Mouse (Mus musculus): ENCODE results near the gene Vwa8. TPM values are rescaled to one million over a fixed set of nuclear protein-coding genes. Genes with fewer than 3 reads are reported as not detected.

Vwa8 gene
- polyA plus RNA-seq, 1 experiment from 2014 or later = 7.9 TPM

DNA sequence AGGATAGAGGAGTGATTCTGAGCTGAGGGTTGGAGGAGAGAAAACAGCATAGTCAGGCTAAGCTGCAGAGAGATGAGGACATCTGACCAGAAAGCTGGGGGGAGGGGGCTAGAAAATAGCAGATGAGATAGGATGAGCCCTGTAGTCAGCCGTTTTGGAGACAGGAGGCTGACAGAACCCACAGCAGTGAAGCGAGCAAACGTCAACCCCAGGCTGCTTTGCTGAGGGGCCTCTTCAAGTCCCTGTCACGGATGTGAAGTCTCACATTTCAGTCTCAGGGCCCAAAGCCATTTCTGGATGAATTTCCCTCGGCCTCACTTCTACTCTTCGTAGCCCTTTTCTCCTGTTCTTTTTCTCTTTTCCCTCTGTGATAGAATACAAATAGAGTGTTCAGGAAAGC lies 184.5 kb downstream of the Vwa8 start:
- ATAC-seq (ENCODE audit: insufficient read depth) = no peak
- Histone ChIP-seq H3K36me3 (replicated peaks) (no peaks in the 10 kb centered on the region), H3K4me2 (no peak overlapping the region), H3K9me3 (replicated peaks) (no peaks in the 10 kb centered on the region), H3K27me3 (no peaks in the 10 kb centered on the region), H3K4me1 (replicated peaks) (no peaks in the 10 kb centered on the region), H3K9ac (no peak overlapping the region), H3K27ac (replicated peaks) (no peak overlapping the region), H3K4me3 (replicated peaks) (no peak overlapping the region)
- WGBS (ENCODE audit: insufficient replicate concordance) = 61% methylated on average over 6 of the region's 6 CpGs

DNA sequence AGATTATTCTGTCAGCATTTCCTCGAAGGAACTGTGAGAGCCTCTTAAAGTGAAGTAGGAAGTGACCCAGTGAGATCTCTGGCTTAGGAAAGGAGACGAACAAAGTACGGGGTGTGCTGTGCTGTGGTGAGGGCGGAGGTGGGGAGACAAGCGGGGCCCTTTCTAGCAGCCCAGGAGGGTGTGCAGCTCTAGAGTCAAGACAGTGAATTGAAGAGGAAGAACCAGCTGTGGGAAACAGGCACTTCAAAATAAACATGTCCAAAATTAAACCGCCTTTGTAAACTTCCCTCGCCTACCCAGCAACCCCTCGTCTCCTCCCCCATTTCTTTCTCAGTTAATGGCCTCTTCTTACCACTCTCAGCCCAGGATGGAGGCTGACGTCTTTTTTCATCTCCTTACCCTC lies 185.7 kb downstream of the Vwa8 start:
- Histone ChIP-seq H3K9ac (no peak overlapping the region), H3K4me2 (no peak overlapping the region), H3K9me3 (replicated peaks) (no peaks in the 10 kb centered on the region), H3K27me3 (no peaks in the 10 kb centered on the region), H3K27ac (replicated peaks) (no peak overlapping the region), H3K4me1 (replicated peaks) (no peaks in the 10 kb centered on the region), H3K4me3 (replicated peaks) (no peak overlapping the region), H3K36me3 (replicated peaks) (no peaks in the 10 kb centered on the region)
- 50% methylated on average over 9 of the region's 9 CpGs for WGBS (ENCODE audit: insufficient replicate concordance)
- no peak for ATAC-seq (ENCODE audit: insufficient read depth)

DNA sequence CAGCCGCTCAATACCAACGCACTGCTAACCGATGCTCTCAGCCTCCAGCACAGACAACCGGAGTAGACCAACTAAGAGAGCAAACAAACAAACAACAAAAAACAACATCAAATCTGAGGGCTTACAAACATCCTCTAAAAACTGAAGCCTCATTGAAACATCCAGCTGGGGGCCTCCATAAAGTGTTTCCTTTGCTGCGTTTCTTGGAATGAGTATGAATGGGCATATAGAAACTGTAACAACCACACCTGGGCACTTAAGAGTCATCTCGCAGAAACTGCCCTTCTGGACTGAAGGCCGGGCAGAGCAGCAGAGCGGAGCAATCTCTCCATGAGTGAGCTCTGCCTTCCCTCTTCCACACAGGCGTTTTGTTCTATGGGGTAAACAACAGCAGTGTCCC lies 186.7 kb downstream of the Vwa8 start:
- no peak overlapping the region for H3K4me2 ChIP-seq
- no peaks in the 10 kb centered on the region for H3K9me3 ChIP-seq (replicated peaks)
- H3K9ac ChIP-seq = no peak overlapping the region
- no peak overlapping the region for H3K4me3 ChIP-seq (replicated peaks)
- H3K27ac ChIP-seq (replicated peaks) = no peak overlapping the region
- 0 out of 2 replicates have a peak, but pooled peaks cover 4% of the 10 kb centered on the region for H3K36me3 ChIP-seq (replicated peaks)
- no peak for ATAC-seq (ENCODE audit: insufficient read depth)
- H3K27me3 ChIP-seq = no peaks in the 10 kb centered on the region
- no peaks in the 10 kb centered on the region for H3K4me1 ChIP-seq (replicated peaks)
- 77% methylated on average over 9 of the region's 9 CpGs for WGBS (ENCODE audit: insufficient replicate concordance)

DNA sequence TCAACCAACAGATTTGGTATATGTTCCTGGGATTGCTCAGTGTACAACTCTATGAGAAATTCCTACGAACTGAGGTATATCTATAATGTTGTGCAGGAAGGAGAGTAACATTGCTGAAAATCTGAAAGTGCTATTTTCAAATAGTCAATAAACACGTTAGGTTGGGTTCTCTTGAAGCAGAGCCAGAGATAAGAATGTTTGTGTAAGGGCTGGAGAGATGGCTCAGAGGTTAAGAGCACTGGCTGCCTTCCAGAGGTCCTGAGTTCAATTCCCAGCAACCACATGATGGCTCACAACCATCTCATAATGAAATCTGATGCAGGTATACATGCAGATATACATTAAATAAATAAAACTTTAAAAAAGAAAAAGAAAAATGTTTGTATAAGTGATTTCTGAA lies 198.3 kb downstream of the Vwa8 start:
- no peaks in the 10 kb centered on the region for H3K9me3 ChIP-seq (replicated peaks)
- no peak overlapping the region for H3K27ac ChIP-seq (replicated peaks)
- no peak overlapping the region for H3K4me3 ChIP-seq (replicated peaks)
- 56% methylated on average over 2 of the region's 2 CpGs for WGBS (ENCODE audit: insufficient replicate concordance)
- H3K27me3 ChIP-seq = no peaks in the 10 kb centered on the region
- H3K4me1 ChIP-seq (replicated peaks) = no peaks in the 10 kb centered on the region
- no peaks in the 10 kb centered on the region for H3K36me3 ChIP-seq (replicated peaks)
- no peak overlapping the region for H3K9ac ChIP-seq
- ATAC-seq (ENCODE audit: insufficient read depth) = no peak
- H3K4me2 ChIP-seq = no peak overlapping the region

DNA sequence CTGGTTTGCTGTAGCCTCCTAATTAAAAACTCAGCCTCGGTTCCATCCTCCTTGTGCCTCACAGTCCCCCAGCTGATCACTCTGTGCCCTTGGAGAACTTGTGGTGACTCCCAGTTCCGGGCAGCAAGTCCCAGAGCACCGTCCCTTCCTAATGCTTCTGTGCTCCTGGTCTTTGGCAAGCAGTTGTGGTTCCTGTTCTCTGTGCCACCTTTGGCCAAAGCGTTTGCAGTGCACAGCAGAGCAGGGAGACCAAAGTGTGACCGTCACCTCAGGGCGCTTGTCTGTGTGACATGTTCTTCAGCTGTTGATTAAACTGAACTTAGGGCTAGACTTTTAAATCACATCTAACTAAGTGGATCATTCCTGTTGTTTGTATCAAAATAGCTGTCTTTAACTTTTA lies 199.1 kb downstream of the Vwa8 start:
- Histone ChIP-seq H3K9me3 (replicated peaks) (no peaks in the 10 kb centered on the region), H3K27me3 (no peaks in the 10 kb centered on the region), H3K27ac (replicated peaks) (no peak overlapping the region), H3K36me3 (replicated peaks) (no peaks in the 10 kb centered on the region), H3K4me2 (no peak overlapping the region), H3K9ac (no peak overlapping the region), H3K4me1 (replicated peaks) (no peaks in the 10 kb centered on the region), H3K4me3 (replicated peaks) (no peak overlapping the region)
- WGBS (ENCODE audit: insufficient replicate concordance) = 65% methylated on average over 6 of the region's 6 CpGs
- no peak for ATAC-seq (ENCODE audit: insufficient read depth)

DNA sequence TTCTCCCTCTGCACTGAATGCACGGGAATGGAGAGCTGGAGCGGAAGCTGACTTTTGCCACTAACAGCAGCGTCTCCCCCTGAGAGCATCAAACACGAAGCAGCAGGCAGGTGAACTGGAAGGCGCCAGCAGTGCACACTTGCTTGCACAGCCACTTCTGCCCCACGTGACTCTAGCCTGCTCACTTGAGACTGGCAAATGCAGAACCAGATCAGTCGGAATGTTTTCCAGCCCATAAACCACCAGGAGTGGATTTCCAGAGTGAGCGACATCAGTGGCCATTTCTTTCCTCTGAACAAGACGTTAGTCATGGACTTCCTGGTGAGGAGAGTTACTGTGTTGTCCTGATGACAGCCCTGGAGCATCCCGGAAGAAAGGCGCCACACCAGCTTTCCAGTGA lies 200.7 kb downstream of the Vwa8 start:
- WGBS (ENCODE audit: insufficient replicate concordance) = 71% methylated on average over 11 of the region's 11 CpGs
- Histone ChIP-seq H3K27ac (replicated peaks) (no peak overlapping the region), H3K4me3 (replicated peaks) (no peak overlapping the region), H3K4me1 (replicated peaks) (no peaks in the 10 kb centered on the region), H3K27me3 (no peaks in the 10 kb centered on the region), H3K4me2 (no peak overlapping the region), H3K36me3 (replicated peaks) (no peaks in the 10 kb centered on the region), H3K9ac (no peak overlapping the region), H3K9me3 (replicated peaks) (no peaks in the 10 kb centered on the region)
- ATAC-seq (ENCODE audit: insufficient read depth) = no peak

DNA sequence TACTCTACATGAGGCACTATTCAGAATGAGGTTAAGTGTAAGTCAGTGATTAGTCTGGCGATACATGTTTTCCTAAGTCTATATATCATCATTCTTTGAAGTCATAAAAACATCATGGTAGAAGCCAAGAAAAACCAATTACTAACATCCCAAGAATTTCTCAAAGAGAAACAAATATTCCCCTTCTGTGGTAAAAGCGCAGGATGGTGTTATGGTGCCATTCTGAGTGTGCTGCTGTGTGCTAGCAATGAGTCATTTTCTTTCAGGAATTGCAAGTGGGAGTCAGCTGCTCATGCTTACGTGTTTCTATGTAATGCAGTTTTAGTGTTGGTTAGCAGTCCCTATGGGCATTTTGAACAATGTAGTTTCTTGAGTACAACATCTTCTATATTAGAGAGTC lies 216.8 kb downstream of the Vwa8 start:
- Histone ChIP-seq H3K27ac (replicated peaks) (no peak overlapping the region), H3K27me3 (no peaks in the 10 kb centered on the region), H3K4me2 (no peak overlapping the region), H3K9ac (no peak overlapping the region), H3K36me3 (replicated peaks) (no peaks in the 10 kb centered on the region), H3K4me3 (replicated peaks) (no peak overlapping the region), H3K9me3 (replicated peaks) (no peaks in the 10 kb centered on the region), H3K4me1 (replicated peaks) (no peaks in the 10 kb centered on the region)
- 75% methylated on average over 3 of the region's 3 CpGs for WGBS (ENCODE audit: insufficient replicate concordance)
- ATAC-seq (ENCODE audit: insufficient read depth) = no peak

DNA sequence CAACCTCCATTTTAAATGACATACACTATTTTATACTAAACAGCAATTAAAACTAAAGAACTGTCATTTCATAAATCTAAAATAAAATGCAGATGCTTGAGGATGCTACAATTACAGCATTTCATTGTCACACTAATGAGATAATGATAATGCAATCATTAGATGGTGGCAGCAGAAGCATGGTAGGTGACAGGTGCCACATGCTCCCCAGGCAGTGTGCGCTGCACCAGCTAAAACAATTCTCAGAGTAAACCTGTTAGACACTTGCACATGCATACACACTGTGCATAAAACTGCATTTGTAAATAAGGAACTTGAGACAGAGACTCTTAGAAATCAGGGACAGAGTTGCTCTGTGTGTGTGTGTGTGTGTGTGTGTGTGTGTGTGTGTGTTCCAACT lies 220.7 kb downstream of the Vwa8 start:
- no peak for ATAC-seq (ENCODE audit: insufficient read depth)
- Histone ChIP-seq H3K4me1 (replicated peaks) (no peaks in the 10 kb centered on the region), H3K4me3 (replicated peaks) (no peak overlapping the region), H3K36me3 (replicated peaks) (no peaks in the 10 kb centered on the region), H3K9me3 (replicated peaks) (no peaks in the 10 kb centered on the region), H3K27me3 (no peaks in the 10 kb centered on the region), H3K27ac (replicated peaks) (no peak overlapping the region), H3K9ac (no peak overlapping the region), H3K4me2 (no peak overlapping the region)
- 67% methylated on average over 1 of the region's 1 CpGs for WGBS (ENCODE audit: insufficient replicate concordance)

DNA sequence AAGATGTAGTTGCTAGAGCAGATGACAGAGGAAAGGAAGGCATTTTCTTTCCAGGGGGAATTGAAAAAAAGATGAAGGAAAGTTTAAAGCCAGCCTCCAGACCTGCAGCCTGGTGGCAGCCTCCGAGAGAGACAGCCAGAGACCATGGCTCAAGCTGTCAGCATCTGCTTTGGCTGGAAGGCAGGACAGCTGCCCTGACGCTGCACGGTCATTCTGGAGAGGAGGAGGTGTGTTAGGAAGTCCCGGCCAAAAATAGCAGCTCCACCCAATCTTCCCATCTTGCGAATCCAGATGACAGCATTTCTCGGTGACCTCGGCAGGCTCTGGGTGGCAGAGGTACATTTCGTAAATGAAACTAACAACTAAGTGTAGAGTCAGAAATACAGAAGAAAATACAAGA lies 225.9 kb downstream of the Vwa8 start:
- Histone ChIP-seq H3K9ac (no peak overlapping the region), H3K4me2 (no peak overlapping the region), H3K36me3 (replicated peaks) (no peaks in the 10 kb centered on the region), H3K27me3 (no peaks in the 10 kb centered on the region), H3K9me3 (replicated peaks) (no peaks in the 10 kb centered on the region), H3K27ac (replicated peaks) (no peak overlapping the region), H3K4me1 (replicated peaks) (no peaks in the 10 kb centered on the region), H3K4me3 (replicated peaks) (no peak overlapping the region)
- ATAC-seq (ENCODE audit: insufficient read depth) = no peak
- WGBS (ENCODE audit: insufficient replicate concordance) = 77% methylated on average over 8 of the region's 8 CpGs

DNA sequence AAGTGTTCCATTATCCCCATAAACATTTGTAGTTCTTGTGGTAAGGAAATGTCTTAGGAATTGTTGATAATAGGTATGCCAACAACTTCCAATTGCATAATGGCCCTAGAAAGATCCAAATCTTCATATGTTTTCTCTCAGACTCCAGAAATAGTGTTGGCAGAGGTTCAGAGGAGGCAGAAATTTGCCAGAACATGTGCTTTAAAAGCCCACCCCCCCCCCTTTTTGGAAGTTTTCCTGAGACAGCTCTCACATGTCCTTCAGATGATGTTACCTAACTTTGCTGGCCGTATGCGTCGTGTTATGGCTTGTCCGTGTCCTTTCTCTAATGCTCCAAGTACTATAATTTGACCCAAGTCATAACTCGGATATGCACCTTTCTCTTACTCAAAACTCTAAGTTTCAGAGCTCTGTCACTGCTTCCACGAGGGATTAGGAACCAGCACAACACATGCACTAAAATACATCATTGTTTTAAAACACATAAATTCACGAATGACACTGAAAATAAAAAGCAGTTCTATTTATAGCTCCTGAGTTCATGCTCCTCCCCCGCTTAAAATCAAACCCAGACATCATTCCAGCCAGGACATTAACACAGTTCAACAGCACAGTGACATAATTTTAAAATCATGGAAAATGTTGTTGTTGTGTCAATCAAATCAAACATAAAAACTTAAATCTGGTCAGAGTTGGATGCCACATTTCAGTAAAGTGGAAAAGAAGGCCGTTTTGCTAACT lies 227.9 kb downstream of the Vwa8 start:
- no peak overlapping the region for H3K4me3 ChIP-seq (replicated peaks)
- no peaks in the 10 kb centered on the region for H3K4me1 ChIP-seq (replicated peaks)
- 61% methylated on average over 9 of the region's 9 CpGs for WGBS (ENCODE audit: insufficient replicate concordance)
- no peak overlapping the region for H3K4me2 ChIP-seq
- H3K9me3 ChIP-seq (replicated peaks) = no peaks in the 10 kb centered on the region
- ATAC-seq (ENCODE audit: insufficient read depth) = no peak
- H3K9ac ChIP-seq = no peak overlapping the region
- H3K27me3 ChIP-seq = no peaks in the 10 kb centered on the region
- no peaks in the 10 kb centered on the region for H3K36me3 ChIP-seq (replicated peaks)
- no peak overlapping the region for H3K27ac ChIP-seq (replicated peaks)

DNA sequence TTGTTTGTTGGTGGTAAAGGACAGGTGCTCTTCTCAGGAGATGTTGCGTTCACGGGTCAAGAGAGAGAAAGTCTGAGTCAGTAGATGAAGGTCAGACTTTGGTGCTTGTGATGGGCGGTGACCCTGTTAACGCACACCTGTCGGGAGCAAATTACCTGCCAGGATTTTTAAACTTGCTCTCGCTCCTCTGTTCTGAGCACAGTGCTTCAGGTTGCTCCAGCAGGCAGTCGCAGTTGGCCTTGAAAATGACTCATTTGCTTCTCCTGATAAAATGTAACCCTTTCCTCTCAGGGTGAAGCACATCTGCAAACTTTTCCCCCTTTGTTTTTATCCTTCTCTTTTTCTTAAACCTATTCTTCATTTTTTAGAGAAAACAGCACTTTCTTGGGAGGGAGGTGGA lies 234.7 kb downstream of the Vwa8 start:
- WGBS (ENCODE audit: insufficient replicate concordance) = 62% methylated on average over 7 of the region's 7 CpGs
- no peaks in the 10 kb centered on the region for H3K36me3 ChIP-seq (replicated peaks)
- H3K4me1 ChIP-seq (replicated peaks) = no peaks in the 10 kb centered on the region
- no peak for ATAC-seq (ENCODE audit: insufficient read depth)
- no peaks in the 10 kb centered on the region for H3K27me3 ChIP-seq
- no peak overlapping the region for H3K4me2 ChIP-seq
- no peak overlapping the region for H3K9ac ChIP-seq
- no peak overlapping the region for H3K27ac ChIP-seq (replicated peaks)
- H3K9me3 ChIP-seq (replicated peaks) = no peaks in the 10 kb centered on the region
- no peak overlapping the region for H3K4me3 ChIP-seq (replicated peaks)

DNA sequence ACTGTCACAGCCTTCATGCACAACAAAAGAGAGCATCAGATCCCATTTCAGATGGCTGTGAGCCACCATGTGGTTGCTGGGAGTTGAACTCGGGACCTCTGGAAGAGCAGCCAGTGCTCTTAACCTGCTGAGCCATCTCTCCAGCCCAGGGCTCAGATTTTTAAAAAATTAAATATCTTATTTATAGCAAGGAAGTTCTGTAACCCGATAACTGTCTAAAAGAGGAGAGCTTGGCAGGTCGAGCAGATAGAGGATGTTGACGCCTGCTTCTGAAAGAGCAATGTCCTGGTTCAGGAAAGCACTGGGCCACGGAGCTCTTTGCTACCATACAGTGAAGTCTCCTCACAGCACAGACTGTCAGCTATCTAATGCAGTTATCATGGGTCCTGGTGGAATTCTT lies 237.2 kb downstream of the Vwa8 start:
- Histone ChIP-seq H3K4me3 (replicated peaks) (no peak overlapping the region), H3K36me3 (replicated peaks) (no peaks in the 10 kb centered on the region), H3K4me1 (replicated peaks) (no peaks in the 10 kb centered on the region), H3K4me2 (no peak overlapping the region), H3K9ac (no peak overlapping the region), H3K27ac (replicated peaks) (no peak overlapping the region), H3K27me3 (no peaks in the 10 kb centered on the region), H3K9me3 (replicated peaks) (no peaks in the 10 kb centered on the region)
- 66% methylated on average over 5 of the region's 5 CpGs for WGBS (ENCODE audit: insufficient replicate concordance)
- ATAC-seq (ENCODE audit: insufficient read depth) = no peak
